Comparison of ENCODE assay signal across 22 mouse cellular contexts in the genomic region with DNA sequence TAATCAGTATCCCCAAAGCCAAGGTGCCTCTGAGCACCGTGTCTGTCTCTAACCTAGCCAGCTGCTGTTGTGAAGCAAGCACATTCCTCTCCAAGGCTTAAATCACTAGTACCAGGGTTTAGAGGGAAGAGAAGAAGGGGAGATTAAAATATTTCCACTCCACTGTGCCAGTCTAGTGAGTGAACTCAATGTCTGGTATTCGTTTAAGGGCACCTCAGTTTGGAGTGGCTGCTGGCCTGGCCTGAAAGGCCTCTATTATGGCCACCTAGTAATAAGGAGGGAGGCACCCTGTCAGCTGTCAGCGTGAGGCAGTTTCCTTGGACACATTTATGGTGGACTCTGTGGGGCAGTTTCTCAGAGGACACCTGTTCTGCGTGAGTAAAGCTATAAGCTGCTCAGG. TPM values are rescaled to one million over a fixed set of nuclear protein-coding genes. Genes with fewer than 3 reads are reported as not detected.
"Had no signal": no experiment of that assay in that cellular context is flagged by ENCODE, and none has a peak within 500 bp of the region (broad histone marks: within the 10 kb centered on the region; RNA-seq: fewer than 3 reads in every experiment).

No protein-coding gene starts in this region.

- H3K4me3 ChIP-seq: liver, embryonic 13.5 days; liver, embryonic 15.5 days; lung, embryonic 15.5 days; midbrain, embryonic 10.5 days; midbrain, embryonic 12.5 days; myocyte; neural tube, embryonic 13.5 days; neural tube, embryonic 15.5 days had no signal

- H3K9ac ChIP-seq: liver, embryonic 13.5 days; liver, embryonic 15.5 days; liver, postnatal 0 days; lung, embryonic 15.5 days; midbrain, embryonic 12.5 days; neural tube, embryonic 13.5 days; neural tube, embryonic 15.5 days had no signal

- H3K9me3 ChIP-seq: liver, embryonic 13.5 days; liver, embryonic 15.5 days; lung, embryonic 15.5 days; midbrain, embryonic 10.5 days; midbrain, embryonic 12.5 days; neural tube, embryonic 13.5 days; neural tube, embryonic 15.5 days had no signal

- H3K4me2 ChIP-seq: liver, embryonic 11.5 days; liver, embryonic 13.5 days; liver, embryonic 15.5 days; lung, embryonic 15.5 days; midbrain, embryonic 12.5 days; neural tube, embryonic 13.5 days; neural tube, embryonic 15.5 days had no signal

- ATAC-seq: liver, postnatal 0 days; midbrain, embryonic 16.5 days had no signal

- H3K27ac ChIP-seq: liver, embryonic 13.5 days; liver, embryonic 15.5 days; lung, embryonic 15.5 days; midbrain, embryonic 10.5 days; midbrain, embryonic 12.5 days; neural tube, embryonic 13.5 days; neural tube, embryonic 15.5 days had no signal

- DNase-seq: liver, embryonic 13.5 days; liver, postnatal 0 days; midbrain, embryonic 14.5 days; retina, postnatal 1 day; right cerebral cortex, adult 18-20 months; right cerebral cortex, postnatal 25 days; right cerebral cortex, postnatal 4 days; spleen, adult 18-20 months; thymus, adult 18-20 months; thymus, postnatal 14 days; thymus, postnatal 36 days had no signal

- H3K36me3 ChIP-seq: liver, embryonic 13.5 days; liver, embryonic 15.5 days; lung, embryonic 15.5 days; midbrain, embryonic 10.5 days; midbrain, embryonic 12.5 days; neural tube, embryonic 13.5 days; neural tube, embryonic 15.5 days had no signal

RNA-seq across cellular contexts. Expression of a gene that starts 4.5 kb away (rescaled TPM):
- total RNA-seq: megakaryocyte, adult 5-6 weeks; megakaryocyte-erythroid progenitor cell, adult 5-6 weeks had no signal
